Mouse (Mus musculus): Measurements from ENCODE around the gene Dcn.

DNA sequence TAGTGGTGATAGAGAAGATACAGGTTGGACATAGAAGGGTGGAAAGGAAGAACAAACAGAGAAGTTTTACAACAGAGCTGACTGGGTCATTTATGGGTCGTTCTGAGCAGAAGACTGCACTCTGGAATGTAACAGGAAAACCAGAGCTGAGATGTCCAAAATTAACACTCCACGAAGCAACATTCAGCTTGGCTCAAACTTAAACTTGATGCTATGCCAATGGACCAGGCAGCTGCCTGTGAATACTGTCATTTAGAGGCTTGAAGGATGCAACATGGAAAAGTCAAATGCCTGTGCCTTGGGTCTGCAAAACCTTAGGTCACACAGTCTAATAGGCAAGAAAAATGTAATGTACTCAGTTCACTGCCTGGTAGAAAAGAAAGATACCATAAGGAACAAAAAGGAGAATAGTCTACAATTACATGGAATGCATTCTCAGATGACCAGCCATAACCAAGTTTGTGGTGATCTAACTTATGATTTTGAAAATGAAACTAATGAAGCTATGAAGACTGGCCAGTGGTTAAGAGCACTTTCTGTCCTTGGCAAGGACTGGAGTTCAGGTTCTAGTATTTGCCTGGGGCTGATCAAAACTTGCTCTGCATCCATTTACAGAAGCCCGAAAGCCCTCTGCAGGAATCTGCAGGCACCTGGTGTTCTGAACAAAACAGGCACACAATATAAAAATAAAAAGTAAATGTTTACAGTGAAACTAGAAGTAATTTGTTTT is 9.8 kb upstream of the Dcn start:
- TF ChIP-seq CTCF (conservative IDR thresholded peaks at IDR 0.05; ENCODE audit: insufficient read depth, insufficient read length, low read depth, low read length), result no peak
- TF ChIP-seq POLR2A (IDR thresholded peaks at IDR 0.05; ENCODE audit: low read depth, low read length), result no peak

Data from kidney, adult 2 months (tissue).